Mouse (Mus musculus) embryo, embryonic 10 days (tissue): ENCODE data around the gene Rad51b.

ENCODE experiments used
- DNase-seq: peaks from one replicate; pipeline ENCODE4 v3.0.0-alpha.2; 2015; ENCODE audit warnings: low spot score

Rad51b gene

DNA sequence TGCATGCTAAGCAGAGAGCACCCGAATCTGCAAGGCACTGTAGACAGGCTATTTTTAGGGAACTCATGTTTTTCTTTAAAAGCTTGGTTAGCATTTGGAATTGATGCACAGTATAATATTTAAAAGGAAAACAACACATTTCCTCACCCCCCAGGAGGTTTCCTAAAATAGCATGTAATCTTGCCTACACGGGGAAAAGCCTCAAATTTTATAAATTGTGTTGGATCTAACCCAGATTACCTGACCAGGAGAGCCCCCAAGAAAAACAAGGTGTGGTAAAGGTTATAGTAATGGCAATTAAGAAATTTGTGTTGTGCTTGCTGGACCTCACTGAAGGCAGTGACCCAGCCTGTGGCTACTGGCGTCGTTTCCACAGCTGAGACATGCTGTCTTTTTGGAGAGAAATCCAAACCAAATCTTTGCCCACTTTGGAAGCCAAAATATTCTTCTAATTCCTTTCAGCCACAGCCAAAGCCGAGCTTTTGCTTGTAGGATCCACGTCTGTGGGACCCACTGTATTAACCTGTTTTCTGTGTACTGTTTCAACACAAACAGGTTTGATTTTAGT is 282.0 kb downstream of the Rad51b start:
- no peak for DNase-seq

DNA sequence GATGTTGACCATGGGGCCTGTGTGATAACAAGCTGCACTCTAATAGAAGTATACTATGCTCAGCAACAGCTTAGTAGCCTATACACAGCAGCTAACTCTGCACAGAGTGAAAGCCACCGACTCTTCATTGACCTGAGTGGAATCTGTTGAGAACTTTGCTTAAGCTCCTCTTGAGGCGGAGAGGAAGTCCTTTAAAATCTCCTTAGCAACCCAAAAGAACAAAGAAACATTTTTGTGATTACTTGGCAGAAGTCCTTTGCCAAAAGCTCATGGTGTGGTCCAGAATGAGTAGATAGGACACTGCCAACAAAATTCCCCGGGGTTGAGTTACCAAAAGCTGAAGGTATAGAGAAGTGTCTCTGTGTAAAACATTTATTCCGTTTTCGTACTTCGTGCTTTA is 282.8 kb downstream of the Rad51b start:
- no peak for DNase-seq

DNA sequence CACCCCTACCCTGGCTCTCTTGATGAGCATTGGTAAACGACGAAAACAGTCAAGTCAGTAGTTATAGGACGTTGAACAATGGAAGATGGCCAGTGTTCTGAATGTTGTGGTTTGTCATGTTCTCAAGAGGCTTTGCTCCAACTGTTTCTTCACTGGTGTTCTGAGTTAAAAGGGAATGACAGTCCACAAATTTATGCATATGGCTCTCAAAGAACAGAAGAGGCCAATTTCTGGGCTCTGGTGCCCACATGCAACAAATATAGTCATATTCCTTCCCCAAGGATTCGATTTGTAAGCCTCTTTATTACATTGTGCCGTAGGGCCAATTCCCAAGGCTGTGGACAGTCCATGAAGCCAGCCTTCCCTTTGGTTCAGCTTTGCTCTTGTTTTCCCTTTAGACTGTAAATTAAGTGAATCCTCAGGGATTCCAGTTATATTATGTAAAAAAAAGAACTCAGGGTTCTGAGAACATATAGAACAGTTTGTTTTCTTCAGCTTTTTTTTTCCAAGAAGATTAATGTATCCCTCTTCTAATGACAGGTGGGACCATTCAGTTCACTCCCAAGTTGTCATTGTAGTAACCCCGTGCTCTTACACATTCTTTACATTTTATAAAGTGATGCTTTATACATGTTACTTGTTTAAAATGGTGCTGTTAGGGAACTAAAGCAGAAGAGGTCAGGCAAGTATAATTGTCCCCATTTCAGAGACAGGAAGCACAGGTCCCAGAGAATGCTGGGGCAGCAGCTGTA is 287.6 kb downstream of the Rad51b start:
- no peak for DNase-seq

DNA sequence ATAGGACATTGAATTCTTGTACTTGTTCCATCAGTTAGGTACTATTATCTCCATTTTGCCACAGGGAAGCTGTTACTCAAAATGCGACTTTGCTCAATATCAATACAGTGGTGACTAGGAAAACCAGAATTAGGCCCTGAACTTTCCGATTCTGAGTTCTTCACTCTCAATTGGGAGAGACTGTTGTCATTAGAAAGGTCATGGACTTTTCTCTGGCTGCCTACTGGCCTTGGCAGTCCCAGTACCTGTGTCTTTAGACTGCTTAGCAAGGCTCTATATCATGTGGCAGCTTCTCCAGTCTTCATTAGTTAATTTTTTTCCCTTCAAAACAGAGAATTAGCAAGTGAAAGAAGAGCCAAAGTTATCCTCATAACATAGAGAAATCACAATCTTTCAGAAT is 288.3 kb downstream of the Rad51b start:
- no peak for DNase-seq

DNA sequence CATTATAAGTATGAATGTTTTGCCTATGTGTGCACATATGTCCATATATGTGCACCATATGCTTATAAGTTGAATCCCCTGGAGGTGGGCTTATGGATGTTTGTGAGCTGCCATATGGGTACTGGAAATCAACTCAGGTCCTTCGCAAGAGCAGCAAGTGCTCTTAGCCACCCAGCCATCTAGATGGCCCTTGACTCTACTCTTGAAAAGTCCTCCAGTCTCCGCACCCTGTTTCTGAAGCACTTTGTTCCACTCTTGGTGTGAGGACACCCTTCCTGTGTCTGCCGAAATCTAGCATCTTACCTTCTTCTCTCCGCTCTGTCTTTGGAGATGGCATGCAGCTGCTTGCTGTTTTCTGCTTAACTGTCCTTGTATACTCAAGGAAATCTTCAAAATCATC is 291.7 kb downstream of the Rad51b start:
- no peak for DNase-seq

DNA sequence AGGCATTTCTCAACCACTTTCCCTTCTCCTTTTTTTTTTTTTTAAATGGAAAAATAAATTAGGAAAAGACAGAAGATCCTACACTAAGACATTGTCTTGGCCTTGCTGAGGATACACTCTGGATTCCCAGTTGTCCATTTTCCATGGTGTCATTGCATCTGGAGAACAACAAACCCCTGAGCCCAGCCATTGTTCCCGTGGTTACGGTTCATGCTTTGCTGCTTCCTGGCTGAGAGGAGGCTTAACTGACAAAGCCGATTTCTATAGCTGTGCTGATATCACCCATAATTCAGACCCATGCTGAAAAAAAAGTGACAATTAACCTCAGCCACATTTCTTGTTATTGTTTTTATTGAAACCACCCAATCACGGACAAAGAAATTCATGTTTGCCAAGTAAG is 295.1 kb downstream of the Rad51b start:
- DNase-seq = peak; percentile 53

DNA sequence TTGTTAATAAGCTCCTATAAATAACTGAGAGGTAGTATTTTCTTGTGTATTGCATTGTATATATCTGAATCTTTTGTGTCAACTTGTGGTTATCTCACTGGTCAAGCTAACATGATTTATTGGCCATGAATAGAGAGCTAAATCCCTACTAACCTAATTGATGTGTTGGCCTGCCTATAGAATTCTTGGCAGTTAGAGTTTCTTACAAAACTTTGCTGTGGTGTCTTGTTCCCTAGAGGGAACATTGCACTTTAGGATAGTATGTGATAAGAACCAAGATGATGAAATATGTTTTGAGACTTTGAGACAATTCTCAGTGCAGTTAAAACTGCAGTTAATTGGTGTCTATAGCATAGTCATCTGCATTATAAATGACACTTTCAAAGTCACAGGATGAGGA is 299.8 kb downstream of the Rad51b start:
- no peak for DNase-seq

DNA sequence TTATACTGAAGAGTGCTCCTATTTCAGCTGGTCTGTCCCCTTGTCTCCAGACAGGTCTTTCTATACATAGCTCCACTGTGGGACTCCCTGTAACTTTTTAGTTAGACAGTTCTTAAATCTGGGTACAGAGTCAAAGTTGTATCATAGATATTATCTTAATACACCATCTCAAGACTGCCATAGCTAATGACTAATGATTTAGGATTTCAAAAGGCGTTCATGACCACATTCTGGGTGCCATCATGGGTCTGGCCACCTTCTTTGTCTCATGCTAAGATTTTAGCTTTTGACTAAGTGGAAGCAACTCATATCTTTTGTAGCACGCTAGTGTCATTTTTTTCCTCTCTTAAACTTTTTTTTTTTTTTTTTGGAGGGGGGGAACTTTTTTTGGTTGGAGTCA is 300.3 kb downstream of the Rad51b start:
- no peak for DNase-seq

DNA sequence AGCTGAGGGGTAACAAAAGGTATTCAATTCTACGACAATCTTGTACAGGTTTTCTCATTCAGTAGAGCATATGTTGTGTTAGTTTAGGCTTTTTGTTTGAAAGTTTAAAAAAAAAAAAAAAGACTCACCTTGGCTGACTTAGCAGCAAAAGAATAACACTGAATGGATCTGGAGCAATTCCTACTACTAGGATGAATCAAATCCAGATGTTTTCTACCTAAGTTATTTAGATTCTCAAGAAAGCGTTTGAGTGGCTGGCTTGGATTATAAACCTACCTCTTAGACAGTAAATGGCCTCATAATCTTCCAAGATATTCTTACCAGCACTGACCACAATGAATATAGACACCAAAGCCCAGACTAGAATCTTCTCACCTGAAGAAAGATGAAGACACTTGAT is 300.7 kb downstream of the Rad51b start:
- DNase-seq = no peak

DNA sequence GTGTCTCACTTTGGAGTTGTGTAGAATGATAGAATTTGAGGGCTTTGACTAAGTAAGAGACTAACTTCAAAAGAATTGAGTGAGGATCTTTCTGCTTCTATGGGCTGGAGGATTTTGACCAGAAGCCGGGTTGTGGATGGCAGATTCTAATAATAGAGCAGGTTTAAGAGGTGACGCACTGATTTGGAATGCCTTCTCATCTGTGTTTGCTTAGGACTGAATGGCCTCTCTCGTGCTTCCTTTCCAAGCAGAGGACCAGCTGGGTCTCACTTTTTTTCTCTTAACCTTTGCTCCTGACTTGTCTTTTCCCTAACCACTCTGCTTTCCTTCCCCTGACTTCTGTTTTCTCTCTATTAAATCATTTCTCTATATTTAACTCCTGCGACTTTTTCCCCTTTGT is 301.4 kb downstream of the Rad51b start:
- peak; percentile 74 for DNase-seq

DNA sequence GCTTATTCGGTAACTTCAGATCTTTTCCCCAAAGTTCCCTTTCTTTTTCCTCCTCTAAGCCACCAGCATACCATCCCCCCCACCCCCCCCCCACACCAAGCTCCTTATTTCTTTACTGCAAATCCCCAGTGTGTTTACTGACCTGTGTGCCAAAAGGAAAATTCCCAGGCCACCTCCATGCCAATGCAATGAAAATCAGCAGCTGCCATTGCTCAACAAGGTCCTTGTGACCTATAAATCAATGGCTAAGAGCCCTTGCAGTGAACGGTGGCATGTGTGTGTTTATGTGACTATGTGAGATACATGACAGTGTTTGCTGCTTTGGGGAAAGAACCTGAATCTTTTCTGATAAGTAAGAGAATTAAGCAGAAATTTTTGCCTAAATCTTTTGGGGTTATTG is 301.8 kb downstream of the Rad51b start:
- DNase-seq = peak; percentile 48

DNA sequence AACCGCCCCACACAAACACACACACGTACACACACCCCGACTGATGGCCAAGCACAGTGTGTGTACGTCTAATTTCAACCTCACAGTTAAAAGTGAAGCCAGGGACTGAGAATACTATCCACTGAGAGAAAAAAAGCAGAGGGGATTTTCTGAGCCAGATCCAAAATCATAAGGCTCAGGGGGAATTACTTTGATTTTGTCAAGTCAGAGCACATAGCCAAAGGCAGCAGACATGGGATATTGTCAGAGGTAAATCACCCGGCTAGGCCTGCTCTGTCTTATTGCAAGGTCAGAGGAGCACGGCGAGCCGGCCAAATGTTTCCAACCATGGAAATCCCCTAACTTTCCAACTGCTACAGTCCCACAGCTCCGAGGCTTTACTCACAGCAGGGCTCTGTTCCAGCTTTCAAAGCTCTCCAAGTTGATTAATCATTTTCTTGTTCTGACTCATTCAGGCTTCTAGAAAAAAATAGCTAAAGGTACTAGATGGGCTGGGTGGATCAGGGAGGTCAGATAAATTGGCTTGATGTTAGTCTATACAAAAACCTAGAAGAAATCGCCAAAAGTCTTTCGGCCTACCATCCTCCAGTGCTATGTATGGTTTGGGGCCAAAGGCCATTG is 303.2 kb downstream of the Rad51b start:
- peak; percentile 72 for DNase-seq

DNA sequence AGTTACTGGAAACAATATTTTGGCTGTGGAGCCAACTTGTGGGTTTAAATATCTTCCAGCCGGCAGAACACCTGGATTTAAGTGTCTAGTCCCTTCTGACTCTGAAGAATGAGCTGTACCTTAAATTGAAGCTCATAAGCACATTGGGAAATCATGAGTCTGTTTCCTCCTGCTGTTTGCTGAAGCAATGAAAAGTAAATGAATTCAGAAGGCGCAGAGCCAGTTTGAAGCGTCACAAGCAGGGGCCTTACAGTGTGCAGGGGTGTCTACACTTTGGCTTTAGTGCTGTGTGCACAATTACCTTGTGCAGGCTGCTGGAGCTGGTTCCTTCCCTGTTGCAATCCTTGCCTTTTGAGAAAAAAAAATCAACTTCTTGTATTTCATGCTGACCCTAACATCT is 305.6 kb downstream of the Rad51b start:
- DNase-seq = no peak

DNA sequence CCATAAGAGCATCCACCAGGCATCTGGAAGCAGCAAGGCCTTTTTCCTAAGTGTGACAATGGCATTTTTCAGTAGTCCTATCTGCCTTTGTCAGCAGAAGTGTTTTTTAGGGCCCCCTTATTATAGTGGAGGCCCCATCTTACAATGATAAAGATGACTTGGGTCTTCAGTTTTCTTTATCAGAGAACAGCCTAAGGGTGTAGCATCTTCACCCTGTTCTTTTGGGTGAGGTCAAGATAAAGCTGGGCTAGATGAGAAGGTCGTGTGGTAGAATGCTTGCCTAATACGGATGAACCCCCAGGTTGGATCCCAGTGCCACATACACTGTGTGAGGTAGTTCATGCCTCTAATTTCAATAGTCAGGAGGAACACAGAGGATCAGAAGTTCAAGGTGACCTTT is 307.8 kb downstream of the Rad51b start:
- DNase-seq = no peak

DNA sequence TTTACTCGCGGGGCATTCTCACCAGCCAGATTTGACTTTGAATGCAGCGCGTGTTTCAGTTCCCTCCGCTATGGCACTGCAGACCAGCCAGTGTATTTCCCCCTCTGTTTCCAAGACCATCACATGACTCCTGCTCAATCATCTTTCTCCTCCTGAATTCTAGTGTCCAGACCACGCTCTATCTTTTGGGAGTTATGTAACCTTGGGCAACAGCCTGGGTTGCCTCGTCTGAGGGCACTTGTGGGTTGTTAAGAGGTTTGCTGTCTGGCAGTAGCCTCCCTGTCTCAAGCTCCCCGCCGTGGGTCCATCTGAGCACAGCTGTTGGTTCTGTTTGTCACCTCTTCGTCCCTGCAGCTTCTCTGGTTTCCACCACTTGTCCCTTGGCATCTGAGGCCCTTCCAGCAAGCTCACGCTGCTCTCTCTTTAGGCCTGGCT is 309.1 kb downstream of the Rad51b start:
- DNase-seq = no peak

DNA sequence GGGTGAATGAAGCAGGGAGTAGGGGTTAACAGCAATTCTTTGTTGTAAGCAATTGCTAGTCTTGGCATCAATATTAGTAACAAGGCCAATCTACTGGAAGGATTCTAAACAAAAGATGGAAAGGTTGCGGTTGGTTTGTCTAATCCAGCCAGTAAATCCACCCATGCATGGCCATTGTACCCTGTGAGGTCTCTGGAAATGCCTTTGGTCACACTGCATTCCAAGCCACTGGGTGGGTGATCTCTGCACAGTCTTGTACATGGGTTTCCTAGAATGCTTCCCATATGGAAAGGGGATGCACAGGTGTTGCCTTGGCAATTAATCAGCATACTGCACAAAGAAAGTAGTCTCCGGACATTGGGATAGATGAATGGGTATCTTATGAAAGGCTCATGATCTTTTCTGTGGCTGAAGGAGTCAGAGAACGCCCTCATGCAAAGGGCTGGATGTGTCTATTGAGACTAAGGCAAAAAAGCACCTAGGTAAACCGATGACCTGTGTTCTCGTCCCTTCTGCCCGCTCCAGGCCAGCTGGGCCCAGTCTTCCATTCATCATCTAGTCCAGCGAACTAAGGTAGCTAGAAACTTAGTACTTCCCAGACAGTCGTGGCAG is 312.4 kb downstream of the Rad51b start:
- peak; percentile 80 for DNase-seq

DNA sequence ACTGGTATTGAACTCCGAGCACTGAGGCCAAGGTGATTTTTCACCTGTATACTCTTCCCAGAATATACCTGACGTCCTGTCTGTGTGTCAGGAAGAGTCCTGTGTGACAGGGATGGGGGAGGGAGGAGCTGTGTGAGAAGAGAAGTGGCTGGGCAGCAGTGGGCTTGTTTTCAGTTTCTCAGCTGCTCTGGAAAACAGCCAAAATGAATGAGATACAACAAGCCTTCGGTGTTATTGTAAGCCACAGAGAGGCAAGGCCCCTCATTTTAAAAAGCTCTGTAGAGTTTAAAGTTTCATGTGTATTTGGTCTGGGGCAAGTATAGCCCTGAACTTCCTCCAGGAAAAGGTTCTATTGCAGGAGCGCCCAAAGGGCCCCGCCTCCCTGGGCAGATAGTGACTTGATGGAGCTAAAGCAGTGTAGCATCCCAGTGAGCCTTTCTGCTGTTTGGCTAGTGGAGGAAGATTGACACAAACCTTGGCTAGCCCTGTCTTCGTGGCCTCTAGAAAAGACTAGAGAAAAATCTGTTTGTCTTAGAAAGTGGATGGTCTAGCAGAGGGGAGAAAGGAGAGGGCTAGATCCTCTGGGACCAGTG is 313.5 kb downstream of the Rad51b start:
- no peak for DNase-seq

DNA sequence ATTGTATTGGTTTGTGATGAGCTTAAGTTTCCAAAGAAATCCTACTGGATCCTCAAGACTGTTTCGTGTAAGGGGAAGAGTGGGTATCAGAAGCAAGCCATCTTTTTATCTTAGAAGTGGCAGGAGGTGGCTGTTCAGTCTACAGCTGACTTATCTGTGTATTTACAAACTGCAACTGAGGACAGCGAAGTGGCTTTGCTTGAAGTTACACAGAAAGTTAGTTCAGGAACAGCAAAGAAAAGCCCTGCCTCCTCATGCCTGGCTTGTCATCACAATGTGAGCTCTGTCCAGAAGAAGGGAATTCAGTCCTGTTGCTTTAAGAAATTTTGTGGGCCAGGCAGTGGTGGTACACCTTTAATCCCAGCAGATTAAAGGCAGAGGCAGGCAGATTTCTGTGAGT is 314.6 kb downstream of the Rad51b start:
- DNase-seq = no peak

DNA sequence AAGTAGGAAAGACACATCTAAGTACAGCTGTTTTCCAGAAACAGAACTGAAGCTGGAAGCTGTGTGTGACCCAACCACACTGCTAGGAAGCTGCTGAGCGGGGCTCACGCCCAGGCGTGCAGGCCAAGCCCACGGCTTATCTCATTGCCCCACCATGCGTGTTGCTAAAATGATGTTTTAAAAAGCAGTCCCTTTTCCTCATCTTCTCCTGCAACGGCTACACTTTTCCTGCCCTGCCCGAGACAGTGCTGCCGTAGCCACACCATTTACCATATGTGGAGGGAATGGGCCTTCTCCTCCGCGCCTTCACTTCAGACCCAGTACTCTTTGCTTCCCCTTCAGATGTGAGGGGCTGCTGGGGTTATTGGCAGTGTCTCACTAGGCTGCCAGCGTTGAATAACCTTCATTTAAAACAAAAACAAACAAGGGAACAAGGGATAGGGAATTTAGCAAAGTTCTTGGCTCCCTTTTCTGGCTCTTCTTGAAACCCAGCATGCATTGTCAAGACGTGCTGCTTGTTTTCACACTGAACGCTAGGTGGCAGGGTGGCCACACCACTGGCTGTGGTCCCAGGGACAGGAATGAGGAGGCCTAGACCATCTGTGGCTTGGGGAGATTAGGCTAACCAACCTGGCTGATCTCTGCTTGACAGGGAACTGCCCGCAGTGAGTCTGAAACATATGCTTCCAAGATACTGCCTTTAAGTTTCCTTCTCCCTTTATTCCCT is 315.4 kb downstream of the Rad51b start:
- peak; percentile 98 for DNase-seq

DNA sequence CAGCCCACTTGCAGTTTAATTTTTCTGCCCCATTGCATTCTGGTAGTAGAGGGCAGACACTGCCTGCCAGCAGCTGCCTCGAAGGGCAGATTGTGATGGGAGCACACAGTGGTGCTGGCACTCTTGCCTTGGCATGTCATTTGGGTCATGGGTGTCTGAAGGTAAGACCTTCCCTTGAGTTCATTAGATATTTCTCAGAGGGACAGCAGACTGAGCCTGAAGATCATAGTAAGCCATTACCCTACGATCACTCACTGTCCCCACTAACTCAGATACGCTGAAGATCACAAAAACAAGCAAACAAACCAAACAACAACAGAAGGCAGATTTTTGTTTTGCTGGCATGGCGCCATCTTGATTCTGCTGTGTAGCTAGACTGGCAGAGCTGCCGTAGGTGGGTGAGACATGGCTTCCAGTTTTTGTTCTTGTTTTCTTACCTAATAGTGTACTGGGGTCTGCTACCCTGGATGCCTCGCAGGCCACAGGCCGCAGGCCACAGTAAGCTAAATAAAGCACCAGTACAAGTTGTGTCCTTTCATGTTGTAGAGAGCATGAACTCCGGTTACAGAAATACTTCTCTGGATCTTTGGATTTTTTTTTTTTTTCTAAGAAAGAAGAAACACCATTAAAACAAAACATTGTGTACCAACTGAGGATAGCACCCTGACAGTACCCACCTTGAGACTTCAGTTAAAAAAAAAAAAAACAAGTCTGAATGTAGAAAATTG is 316.1 kb downstream of the Rad51b start:
- no peak for DNase-seq

DNA sequence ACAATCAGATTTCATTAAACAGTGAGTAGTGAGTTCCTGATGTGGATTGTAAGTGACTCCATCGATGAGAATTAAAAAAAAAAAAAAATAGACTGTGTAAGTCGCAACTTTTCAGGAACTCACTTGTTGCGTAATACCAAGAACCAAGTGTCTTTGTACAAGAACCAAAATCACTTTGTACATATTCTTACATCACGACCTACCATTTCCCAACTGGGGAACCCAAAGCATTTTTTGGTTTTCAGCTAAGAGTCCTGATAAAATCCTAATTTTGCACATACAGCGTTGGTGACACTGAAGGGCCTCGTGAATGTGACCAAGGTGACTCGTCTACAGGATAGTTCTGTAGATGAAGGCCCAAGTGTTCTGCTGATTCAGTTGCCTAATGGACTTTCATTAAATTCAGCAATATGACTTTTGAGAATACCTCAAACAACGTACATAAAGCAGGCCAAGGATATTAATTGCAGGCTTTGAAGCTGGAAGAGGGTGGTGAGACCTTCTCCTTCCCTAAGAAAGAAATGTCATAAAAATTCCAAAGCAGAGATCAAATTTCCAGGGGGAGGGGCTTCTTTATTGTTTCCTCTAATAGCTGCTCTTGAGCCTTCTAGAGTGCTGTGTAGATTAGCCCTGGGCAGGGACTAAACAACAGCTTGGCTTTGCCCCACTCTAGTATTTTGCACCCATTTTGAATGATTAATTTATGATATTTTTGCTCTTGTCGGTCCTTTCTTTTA is 316.9 kb downstream of the Rad51b start:
- no peak for DNase-seq
